Mouse (Mus musculus): Measurements from ENCODE around the gene Plxna3.

Gene Plxna3

GRCm38 (mm10) chrX:74368209-74368909 is 39.5 kb downstream of the Plxna3 start:
- peak; percentile 78 for DNase-seq (ENCODE audit: low read depth)

- DNase-seq (ENCODE audit: low read depth): peak; percentile 92
These were observed 44.2 kb downstream of the Plxna3 start, which contains the start of the genes Ubl4a and Slc10a3 for GRCm38 (mm10) chrX:74372888-74373549. Gene Ubl4a (minus strand): TSS chrX:74373218. Gene Slc10a3 (minus strand): TSS chrX:74373349.

GRCm38 (mm10) chrX:74384451-74384850 is 55.6 kb downstream of the Plxna3 start:
- no peak for DNase-seq (ENCODE audit: low read depth)

GRCm38 (mm10) chrX:74388153-74388552 is 59.3 kb downstream of the Plxna3 start:
- DNase-seq (ENCODE audit: low read depth): no peak

- DNase-seq (ENCODE audit: low read depth): peak; percentile 91
These were observed 63.9 kb downstream of the Plxna3 start, which contains the start of the genes Fam3a and Ikbkg for GRCm38 (mm10) chrX:74392535-74393443. Gene Fam3a (minus strand): TSS chrX:74393272. Gene Ikbkg (plus strand): TSS chrX:74393290.

Measured in induced T-regulatory cell, adult 2 months (primary cell).